Mouse (Mus musculus): ENCODE measurements around the gene BC017158. TPM values are rescaled to one million over a fixed set of nuclear protein-coding genes. Genes with fewer than 3 reads are reported as not detected.

The BC017158 gene
- polyA plus RNA-seq, 1 experiment from 2014 or later: 33.6 TPM

DNA sequence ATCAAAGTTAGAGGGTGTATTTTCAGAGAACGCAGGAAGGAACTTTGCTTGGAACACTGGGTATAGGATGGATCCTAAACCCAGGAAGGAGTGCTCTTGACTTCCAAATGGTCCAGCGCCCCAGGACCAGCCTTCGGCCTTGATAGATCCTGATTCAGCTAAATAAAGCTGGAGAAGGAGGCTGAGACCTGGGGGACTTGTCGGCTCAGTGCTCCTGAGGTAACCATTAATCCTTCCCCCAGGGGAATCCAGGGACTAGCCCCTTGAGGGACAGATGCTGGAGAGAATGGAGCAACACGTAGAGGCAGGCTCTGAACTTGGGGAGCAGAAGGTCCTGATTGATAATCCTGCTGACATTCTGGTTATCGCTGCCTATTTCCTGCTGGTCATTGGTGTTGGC lies 32.6 kb downstream of the BC017158 start, which contains the start of gene Slc5a2:
Slc5a2 (plus strand) TSS at position 247 of the 400 bp plus-strand sequence.
- Histone ChIP-seq H3K4me1 (ENCODE audit: control insufficient read depth, insufficient read depth, low read length) (0 out of 2 replicates have a peak, but pooled peaks cover 3% of the 10 kb centered on the region), H3K9ac (ENCODE audit: low read length) (no peak within 1 kb of the TSS), H3K9me3 (replicated peaks; ENCODE audit: control insufficient read depth, low read length) (no peaks in the 10 kb centered on the region), H3K27me3 (ENCODE audit: control insufficient read depth, insufficient read depth, low read length) (no peaks in the 10 kb centered on the region), H3K4me3 (replicated peaks; ENCODE audit: low read length) (no peak within 1 kb of the TSS), H3K4me2 (ENCODE audit: low read depth, low read length) (no peak within 1 kb of the TSS), H3K27ac (ENCODE audit: low read length) (no peak within 1 kb of the TSS), H3K36me3 (ENCODE audit: control insufficient read depth, insufficient read depth, low read length) (no peaks in the 10 kb centered on the region)
- WGBS: 77% methylated on average over 6 of the region's 6 CpGs
- ATAC-seq (ENCODE audit: insufficient read depth, low FRiP score): no peak

DNA sequence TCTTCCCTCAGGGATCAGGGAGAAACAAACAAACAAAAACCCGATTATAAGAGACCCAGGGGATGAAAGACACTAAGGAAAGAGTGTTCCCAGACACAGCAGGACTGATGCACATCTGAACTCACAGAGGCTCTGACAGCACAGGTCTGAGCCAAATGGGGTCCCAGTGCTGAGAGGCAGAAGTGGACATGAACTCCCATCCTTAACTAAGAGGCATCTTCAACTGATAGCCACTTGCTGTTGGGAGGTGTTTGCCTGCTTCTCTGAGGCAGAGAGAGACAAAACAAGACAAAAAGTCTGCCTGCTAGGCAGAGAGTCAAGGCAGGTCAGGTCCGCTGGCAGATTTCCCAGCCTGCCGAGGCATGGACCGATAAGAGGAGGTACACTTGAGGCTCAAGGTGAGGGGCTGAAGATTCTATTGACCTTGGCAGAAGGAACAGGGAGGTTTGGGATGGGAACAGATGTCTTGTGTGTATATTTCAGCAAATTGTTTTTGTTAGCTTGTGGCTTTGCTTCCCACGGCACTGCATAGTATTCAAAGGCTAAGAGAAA lies 41.1 kb downstream of the BC017158 start:
- peak overlapping the region; percentile 2; the same call in 1 of the 2 replicates for H3K27ac ChIP-seq (ENCODE audit: low read length)

DNA sequence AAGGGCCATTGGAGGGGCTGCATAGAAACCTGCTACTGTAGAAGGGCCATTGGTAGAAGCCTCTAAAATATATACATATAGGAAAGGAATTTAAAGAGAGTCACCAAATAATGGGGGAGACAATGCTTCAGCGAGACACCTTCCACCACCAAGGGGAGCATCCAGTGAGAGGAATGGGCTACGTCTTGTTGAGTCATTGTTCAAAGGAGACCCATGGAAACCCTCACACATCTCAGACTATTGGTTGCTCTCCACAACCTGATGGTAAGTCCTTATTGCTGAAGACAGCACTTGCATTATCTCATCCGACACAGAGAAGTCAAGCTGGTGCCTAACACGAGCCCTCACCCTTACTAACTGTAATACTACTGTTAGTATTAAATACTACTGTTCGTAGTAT lies 42.2 kb downstream of the BC017158 start:
- Histone ChIP-seq H3K4me2 (ENCODE audit: low read depth, low read length) (no peak overlapping the region), H3K9me3 (replicated peaks; ENCODE audit: control insufficient read depth, low read length) (no peaks in the 10 kb centered on the region), H3K36me3 (ENCODE audit: control insufficient read depth, insufficient read depth, low read length) (peaks cover 5% of the 10 kb centered on the region; the same call in 1 of the 2 replicates), H3K27me3 (ENCODE audit: control insufficient read depth, insufficient read depth, low read length) (no peaks in the 10 kb centered on the region), H3K4me1 (ENCODE audit: control insufficient read depth, insufficient read depth, low read length) (peaks cover 11% of the 10 kb centered on the region), H3K4me3 (replicated peaks; ENCODE audit: low read length) (no peak overlapping the region), H3K9ac (ENCODE audit: low read length) (no peak overlapping the region), H3K27ac (ENCODE audit: low read length) (no peak overlapping the region)
- WGBS: 84% methylated on average over 5 of the region's 5 CpGs
- no peak for ATAC-seq (ENCODE audit: insufficient read depth, low FRiP score)

More for the DNA sequence above, 41.1 kb downstream of the BC017158 start:
- Histone ChIP-seq H3K36me3 (ENCODE audit: control insufficient read depth, insufficient read depth, low read length) (peaks cover 5% of the 10 kb centered on the region; the same call in 1 of the 2 replicates), H3K4me3 (replicated peaks; ENCODE audit: low read length) (no peak overlapping the region), H3K4me2 (ENCODE audit: low read depth, low read length) (0 out of 2 replicates have a peak overlapping the region, but pooled peaks have one; percentile 17), H3K9ac (ENCODE audit: low read length) (0 out of 2 replicates have a peak overlapping the region, but pooled peaks have one; percentile 5), H3K9me3 (replicated peaks; ENCODE audit: control insufficient read depth, low read length) (no peaks in the 10 kb centered on the region), H3K4me1 (ENCODE audit: control insufficient read depth, insufficient read depth, low read length) (peaks cover 11% of the 10 kb centered on the region), H3K27me3 (ENCODE audit: control insufficient read depth, insufficient read depth, low read length) (no peaks in the 10 kb centered on the region)
- 31% methylated on average over 5 of the region's 5 CpGs for WGBS
- ATAC-seq (ENCODE audit: insufficient read depth, low FRiP score): peak; percentile 31; the same call in 1 of the 2 replicates

DNA sequence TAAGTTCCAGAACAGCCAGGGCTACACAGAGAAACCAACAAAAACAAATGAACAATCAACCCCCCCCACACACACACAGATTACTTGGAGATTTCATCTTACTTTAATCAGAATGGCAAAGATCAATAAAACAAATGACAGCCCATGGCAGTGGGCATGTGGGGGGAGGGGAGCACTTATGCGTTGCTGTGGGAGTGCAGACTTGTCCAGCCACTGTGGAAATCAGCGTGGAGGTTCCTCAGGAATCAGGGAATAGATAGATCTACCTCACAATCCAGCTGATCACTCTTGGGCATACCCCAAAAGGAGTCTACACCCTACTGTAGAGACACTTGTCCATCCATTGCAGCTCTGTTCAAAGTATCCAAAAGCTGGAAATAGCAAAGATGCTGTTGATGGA lies 43.0 kb downstream of the BC017158 start:
- Histone ChIP-seq H3K4me3 (replicated peaks; ENCODE audit: low read length) (no peak overlapping the region), H3K27me3 (ENCODE audit: control insufficient read depth, insufficient read depth, low read length) (no peaks in the 10 kb centered on the region), H3K4me2 (ENCODE audit: low read depth, low read length) (no peak overlapping the region), H3K4me1 (ENCODE audit: control insufficient read depth, insufficient read depth, low read length) (peaks cover 15% of the 10 kb centered on the region), H3K9me3 (replicated peaks; ENCODE audit: control insufficient read depth, low read length) (no peaks in the 10 kb centered on the region), H3K36me3 (ENCODE audit: control insufficient read depth, insufficient read depth, low read length) (peaks cover 9% of the 10 kb centered on the region; the same call in 1 of the 2 replicates), H3K9ac (ENCODE audit: low read length) (no peak overlapping the region), H3K27ac (ENCODE audit: low read length) (no peak overlapping the region)
- WGBS: 49% methylated on average over 2 of the region's 2 CpGs
- ATAC-seq (ENCODE audit: insufficient read depth, low FRiP score): no peak

DNA sequence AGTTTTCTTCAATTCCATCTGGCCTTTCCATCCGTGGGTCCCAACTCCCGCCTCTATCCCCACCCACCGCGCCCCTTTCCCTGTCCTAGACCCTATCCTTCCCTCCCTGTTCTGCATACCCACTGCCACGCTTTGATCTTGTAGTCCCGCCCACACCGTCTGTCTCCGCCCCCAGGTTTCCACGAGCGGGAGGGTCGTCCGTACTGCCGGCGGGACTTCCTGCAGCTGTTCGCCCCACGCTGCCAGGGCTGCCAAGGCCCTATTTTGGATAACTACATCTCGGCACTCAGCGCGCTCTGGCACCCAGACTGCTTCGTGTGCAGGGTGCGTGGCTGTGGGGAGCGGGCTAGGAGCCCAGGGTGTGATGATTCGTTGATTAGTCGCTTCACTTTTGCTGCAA lies 45.4 kb downstream of the BC017158 start:
- H3K4me2 ChIP-seq (ENCODE audit: low read depth, low read length): peak overlapping the region; percentile 27
- no peaks in the 10 kb centered on the region for H3K27me3 ChIP-seq (ENCODE audit: control insufficient read depth, insufficient read depth, low read length)
- H3K9me3 ChIP-seq (replicated peaks; ENCODE audit: control insufficient read depth, low read length): no peaks in the 10 kb centered on the region
- WGBS: 15% methylated on average over 24 of the region's 24 CpGs
- peaks cover 12% of the 10 kb centered on the region; the same call in 1 of the 2 replicates for H3K36me3 ChIP-seq (ENCODE audit: control insufficient read depth, insufficient read depth, low read length)
- H3K27ac ChIP-seq (ENCODE audit: low read length): no peak overlapping the region
- 0 out of 2 replicates have a peak overlapping the region, but pooled peaks have one; percentile 0 for H3K4me3 ChIP-seq (replicated peaks; ENCODE audit: low read length)
- H3K9ac ChIP-seq (ENCODE audit: low read length): peak overlapping the region; percentile 57
- 0 out of 2 replicates have a peak, but pooled peaks have one; percentile 26 for ATAC-seq (ENCODE audit: insufficient read depth, low FRiP score)
- peaks cover 18% of the 10 kb centered on the region for H3K4me1 ChIP-seq (ENCODE audit: control insufficient read depth, insufficient read depth, low read length)

DNA sequence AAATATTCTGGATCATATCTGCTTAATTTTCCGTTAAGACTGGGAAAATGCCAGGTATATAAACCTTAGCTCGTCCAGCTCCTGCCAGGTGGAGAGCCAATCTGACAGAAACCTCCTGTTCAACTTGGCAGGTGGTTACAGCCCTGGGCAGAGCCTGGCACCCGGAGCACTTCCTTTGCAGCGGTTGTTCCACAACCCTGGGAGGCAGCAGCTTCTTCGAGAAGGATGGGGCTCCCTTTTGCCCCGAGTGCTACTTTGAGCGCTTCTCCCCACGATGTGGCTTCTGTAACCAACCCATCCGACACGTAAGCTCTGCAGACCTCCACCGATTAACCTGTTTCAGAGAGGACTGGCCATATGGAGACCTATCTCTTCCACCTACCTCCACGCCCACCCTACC lies 46.0 kb downstream of the BC017158 start:
- H3K27ac ChIP-seq (ENCODE audit: low read length): no peak overlapping the region
- H3K4me3 ChIP-seq (replicated peaks; ENCODE audit: low read length): 0 out of 2 replicates have a peak overlapping the region, but pooled peaks have one; percentile 0
- peak overlapping the region; percentile 27 for H3K4me2 ChIP-seq (ENCODE audit: low read depth, low read length)
- WGBS: 46% methylated on average over 12 of the region's 12 CpGs
- no peak for ATAC-seq (ENCODE audit: insufficient read depth, low FRiP score)
- no peaks in the 10 kb centered on the region for H3K9me3 ChIP-seq (replicated peaks; ENCODE audit: control insufficient read depth, low read length)
- H3K9ac ChIP-seq (ENCODE audit: low read length): peak overlapping the region; percentile 57
- H3K4me1 ChIP-seq (ENCODE audit: control insufficient read depth, insufficient read depth, low read length): peaks cover 12% of the 10 kb centered on the region
- H3K36me3 ChIP-seq (ENCODE audit: control insufficient read depth, insufficient read depth, low read length): peaks cover 12% of the 10 kb centered on the region; the same call in 1 of the 2 replicates
- H3K27me3 ChIP-seq (ENCODE audit: control insufficient read depth, insufficient read depth, low read length): no peaks in the 10 kb centered on the region

DNA sequence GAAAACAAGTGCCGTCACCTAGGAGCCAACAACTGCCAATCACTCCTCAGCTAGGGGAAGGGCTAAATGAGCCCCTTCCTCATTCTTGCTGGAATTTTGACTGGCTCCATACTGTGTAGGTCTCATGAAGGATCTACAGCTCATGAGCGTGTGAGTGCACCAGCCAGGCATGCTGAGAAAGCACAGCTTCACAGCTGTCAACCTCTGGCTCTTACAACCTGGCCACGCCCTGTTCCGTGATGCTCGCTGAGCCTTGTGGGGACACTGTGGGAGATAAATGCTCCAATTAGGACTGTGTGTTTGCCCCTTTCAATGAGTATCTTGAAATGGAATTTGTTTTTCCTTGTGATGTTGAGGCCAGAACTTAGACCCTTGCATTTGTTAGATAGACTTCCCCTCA lies 48.0 kb downstream of the BC017158 start:
- 76% methylated on average over 5 of the region's 5 CpGs for WGBS
- 0 out of 2 replicates have a peak overlapping the region, but pooled peaks have one; percentile 21 for H3K27ac ChIP-seq (ENCODE audit: low read length)
- H3K4me1 ChIP-seq (ENCODE audit: control insufficient read depth, insufficient read depth, low read length): peaks cover 19% of the 10 kb centered on the region
- H3K9me3 ChIP-seq (replicated peaks; ENCODE audit: control insufficient read depth, low read length): no peaks in the 10 kb centered on the region
- ATAC-seq (ENCODE audit: insufficient read depth, low FRiP score): no peak
- H3K36me3 ChIP-seq (ENCODE audit: control insufficient read depth, insufficient read depth, low read length): peaks cover 12% of the 10 kb centered on the region; the same call in 1 of the 2 replicates
- no peaks in the 10 kb centered on the region for H3K27me3 ChIP-seq (ENCODE audit: control insufficient read depth, insufficient read depth, low read length)
- H3K9ac ChIP-seq (ENCODE audit: low read length): peak overlapping the region; percentile 41
- peak overlapping the region; percentile 37 for H3K4me2 ChIP-seq (ENCODE audit: low read depth, low read length)
- H3K4me3 ChIP-seq (replicated peaks; ENCODE audit: low read length): peak overlapping the region; percentile 23

DNA sequence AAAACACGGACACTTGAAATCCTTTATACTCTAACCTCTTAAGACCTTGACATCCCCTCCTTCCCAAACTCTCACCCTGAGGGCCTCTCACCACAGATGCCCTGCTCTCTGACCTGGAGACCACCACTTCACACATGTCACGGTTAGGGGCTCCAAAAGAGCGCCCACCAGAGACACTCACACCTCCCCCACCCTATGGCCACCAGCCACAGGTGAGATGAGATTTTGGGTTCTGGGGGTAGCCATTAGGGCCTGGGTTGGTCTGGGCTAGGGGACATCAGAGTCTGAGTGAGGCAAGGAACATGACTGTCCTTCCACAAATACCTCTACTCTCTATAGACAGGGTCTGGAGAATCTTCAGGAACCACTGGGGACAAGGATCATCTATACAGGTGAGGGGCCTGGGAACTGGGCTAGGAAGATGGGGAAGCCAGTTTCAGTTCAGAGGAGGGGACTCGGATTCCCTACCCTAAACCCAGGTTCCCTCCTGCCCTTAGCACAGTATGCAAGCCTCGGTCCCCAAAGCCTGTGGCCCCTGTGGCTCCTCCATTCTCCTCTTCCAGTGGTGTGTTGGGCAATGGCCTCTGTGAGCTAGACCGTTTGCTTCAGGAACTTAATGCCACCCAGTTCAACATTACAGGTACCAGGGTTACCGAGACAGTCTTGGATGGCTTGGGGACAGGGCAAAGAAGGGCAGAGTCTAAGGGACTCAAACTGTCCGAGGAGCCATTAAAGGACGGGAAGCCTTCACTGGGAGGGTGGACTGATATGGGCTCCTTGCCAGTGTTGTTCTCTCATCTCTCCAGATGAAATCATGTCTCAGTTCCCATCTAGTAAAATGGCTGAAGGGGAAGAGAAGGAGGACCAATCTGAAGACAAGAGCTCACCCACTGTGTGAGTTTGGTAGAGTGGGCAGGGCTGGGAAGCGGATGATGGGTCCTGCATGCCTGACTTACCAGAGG lies 49.6 kb downstream of the BC017158 start:
- H3K4me1 ChIP-seq (ENCODE audit: control insufficient read depth, insufficient read depth, low read length): peaks cover 19% of the 10 kb centered on the region
- H3K27me3 ChIP-seq (ENCODE audit: control insufficient read depth, insufficient read depth, low read length): no peaks in the 10 kb centered on the region
- no peak for ATAC-seq (ENCODE audit: insufficient read depth, low FRiP score)
- peak overlapping the region; percentile 76 for H3K4me3 ChIP-seq (replicated peaks; ENCODE audit: low read length)
- H3K27ac ChIP-seq (ENCODE audit: low read length): peak overlapping the region; percentile 52
- no peaks in the 10 kb centered on the region for H3K9me3 ChIP-seq (replicated peaks; ENCODE audit: control insufficient read depth, low read length)
- H3K9ac ChIP-seq (ENCODE audit: low read length): peak overlapping the region; percentile 95
- WGBS: 73% methylated on average over 10 of the region's 10 CpGs
- H3K36me3 ChIP-seq (ENCODE audit: control insufficient read depth, insufficient read depth, low read length): peaks cover 15% of the 10 kb centered on the region
- H3K4me2 ChIP-seq (ENCODE audit: low read depth, low read length): peak overlapping the region; percentile 83

Measured in stomach, embryonic 16.5 days (tissue).